Mouse (Mus musculus): ENCODE results near the gene Zfp2. TPM values are rescaled to one million over a fixed set of nuclear protein-coding genes. Genes with fewer than 3 reads are reported as not detected.

The Zfp2 gene
- total RNA-seq, 2 experiments from 2014 or later, result 2.3 to 3.1 TPM

GRCm38 (mm10) chr11:50878641-50879040 is 37.3 kb downstream of the Zfp2 start:
- DNase-seq, result no peak

- peak; percentile 18 for DNase-seq
Measured at GRCm38 (mm10) chr11:50850989-50851601, 64.9 kb downstream of the Zfp2 start.

DNA sequence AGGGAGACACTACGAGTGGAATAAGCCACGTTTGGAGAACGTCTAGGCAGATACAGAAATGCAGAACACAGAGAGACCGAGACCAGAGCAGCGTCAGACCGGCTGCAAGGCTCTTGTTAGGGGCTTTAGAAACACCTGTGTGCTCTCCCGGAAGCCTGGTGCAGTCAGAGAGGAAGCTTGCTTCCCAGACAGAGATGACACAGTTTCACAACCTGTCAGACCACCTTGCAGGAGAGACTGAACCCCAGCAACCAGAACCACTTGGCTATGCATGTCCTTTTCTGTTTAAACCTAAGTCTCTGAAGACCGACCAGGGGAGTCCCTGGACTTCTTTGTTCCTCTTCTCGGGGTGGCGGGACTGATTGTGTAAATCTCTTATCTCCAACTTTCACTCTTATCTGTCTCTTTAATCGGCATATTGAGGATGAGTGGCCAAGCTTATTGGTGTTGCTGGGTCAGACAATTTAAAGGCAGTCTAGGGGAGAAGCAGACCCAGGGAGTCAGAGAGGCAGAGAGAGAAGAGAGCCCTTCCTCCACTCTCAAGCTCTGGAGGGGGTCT is 65.7 kb downstream of the Zfp2 start, which contains the start of gene Grm6:
TSS of gene Grm6 (plus strand) at position 509 of the 559 bp plus-strand sequence.
- DNase-seq, result no peak

- no peak for DNase-seq
Measured at GRCm38 (mm10) chr11:50849310-50849709, 66.7 kb downstream of the Zfp2 start.

Other genes with a start within 250 kb of the Zfp2 start
- gene Zfp354c, start 88.4 kb downstream of the Zfp2 start, total RNA-seq (2021), result 10 to 100 TPM; 11.2 to 13.5 TPM
- gene Zfp879, start 74.6 kb downstream of the Zfp2 start, total RNA-seq (2021), result 1 to 10 TPM in 1 of 2 experiments, under 1 TPM in 1; 0.92 to 1.2 TPM
- gene Grm6, start 65.5 kb downstream of the Zfp2 start, total RNA-seq (2021), result not detected
- gene Zfp454, start 28.5 kb downstream of the Zfp2 start, total RNA-seq (2021), result 1 to 10 TPM; 1.9 to 2.2 TPM
- 1 to 10 TPM in 1 of 2 experiments, under 1 TPM in 1; 0.87 to 2.6 TPM for gene Zfp354b, start 15.5 kb upstream of the Zfp2 start, total RNA-seq (2021)
- gene 4933414I15Rik, start 27.6 kb upstream of the Zfp2 start, total RNA-seq (2021), result not detected
- not detected for gene Prop1, start 37.6 kb upstream of the Zfp2 start, total RNA-seq (2021)
- gene Olfr1378, start 50.4 kb upstream of the Zfp2 start, total RNA-seq (2021), result not detected
- not detected for gene Olfr1377, start 65.8 kb upstream of the Zfp2 start, total RNA-seq (2021)
- gene Olfr51, start 87.4 kb upstream of the Zfp2 start, total RNA-seq (2021), result not detected
- not detected for gene Olfr54, start 98.1 kb upstream of the Zfp2 start, total RNA-seq (2021)
- gene Olfr1375, start 131.9 kb upstream of the Zfp2 start, total RNA-seq (2021), result not detected
- gene Zfp354a, start 143.1 kb upstream of the Zfp2 start, total RNA-seq (2021), result 1 to 10 TPM; 2.1 to 3.1 TPM